Mouse (Mus musculus): ENCODE results near the gene Btbd11. TPM values are rescaled to one million over a fixed set of nuclear protein-coding genes. Genes with fewer than 3 reads are reported as not detected.

Gene Btbd11
- total and polyA plus RNA-seq, 3 experiments = 5.7 to 14.6 (median 10.0) TPM

GRCm38 (mm10) chr10:85522220-85522760, 135.7 kb downstream of the Btbd11 start:
- peak; percentile 74 for DNase-seq

- DNase-seq = no peak
These were observed 138.8 kb downstream of the Btbd11 start for GRCm38 (mm10) chr10:85525267-85526015.

- no peak for DNase-seq
These were observed 140.0 kb downstream of the Btbd11 start for GRCm38 (mm10) chr10:85526657-85527056.

DNA sequence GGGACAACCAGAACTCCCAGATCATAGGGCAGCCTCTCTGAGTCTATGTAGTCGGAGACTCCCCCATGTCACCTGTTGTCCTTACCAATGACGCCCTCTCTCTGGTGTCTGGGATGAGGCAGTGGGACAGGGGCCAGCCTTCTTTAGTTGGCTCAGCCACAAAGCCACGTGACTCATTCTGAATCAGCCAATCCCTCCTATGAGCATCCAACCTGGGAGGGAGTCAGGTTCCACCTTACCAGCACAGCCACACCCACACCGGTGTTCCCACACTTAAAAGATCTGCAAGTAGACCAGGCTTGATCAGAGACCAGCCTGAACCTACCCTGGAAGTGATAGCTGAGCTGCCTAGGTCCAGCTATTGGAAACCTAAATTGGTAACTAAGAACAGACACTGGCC, 141.1 kb downstream of the Btbd11 start:
- no peak for DNase-seq

- no peak for DNase-seq
These were observed 146.6 kb downstream of the Btbd11 start for GRCm38 (mm10) chr10:85533192-85533710.

DNA sequence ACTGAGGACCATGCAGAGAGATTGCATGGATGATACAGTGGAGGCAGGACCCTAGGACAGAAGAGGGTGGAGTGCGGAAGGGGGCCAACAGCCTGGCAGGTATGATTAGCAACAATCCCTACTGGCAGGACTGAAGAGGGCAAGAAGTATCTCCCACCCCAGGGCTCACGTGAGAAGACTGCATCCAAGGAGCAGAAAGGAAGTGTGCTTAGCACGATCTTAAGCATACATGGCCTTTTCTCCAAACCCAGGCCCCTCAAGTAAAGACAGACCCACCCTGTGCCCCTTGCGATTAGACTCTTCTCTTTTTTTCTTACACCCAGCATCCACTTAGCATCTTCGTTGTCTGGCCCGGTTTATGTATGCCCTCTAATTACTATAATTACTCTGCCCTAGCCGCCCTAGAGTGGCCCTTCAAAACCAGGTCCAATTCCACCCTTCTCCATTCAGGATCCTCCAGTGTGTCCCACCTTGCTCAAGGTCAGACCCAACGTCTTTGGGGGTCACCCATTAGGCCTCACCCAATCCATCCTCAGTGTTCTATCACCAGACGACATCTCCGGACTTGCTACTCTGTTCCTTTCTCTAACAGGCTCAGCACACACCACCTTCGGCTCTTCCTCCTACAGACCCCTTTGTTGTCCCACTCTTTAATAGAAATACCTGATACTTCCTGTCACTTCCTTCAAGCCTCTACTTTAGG, 151.6 kb downstream of the Btbd11 start:
- no peak for DNase-seq

GRCm38 (mm10) chr10:85539510-85540120, 153.0 kb downstream of the Btbd11 start:
- DNase-seq = no peak

DNA sequence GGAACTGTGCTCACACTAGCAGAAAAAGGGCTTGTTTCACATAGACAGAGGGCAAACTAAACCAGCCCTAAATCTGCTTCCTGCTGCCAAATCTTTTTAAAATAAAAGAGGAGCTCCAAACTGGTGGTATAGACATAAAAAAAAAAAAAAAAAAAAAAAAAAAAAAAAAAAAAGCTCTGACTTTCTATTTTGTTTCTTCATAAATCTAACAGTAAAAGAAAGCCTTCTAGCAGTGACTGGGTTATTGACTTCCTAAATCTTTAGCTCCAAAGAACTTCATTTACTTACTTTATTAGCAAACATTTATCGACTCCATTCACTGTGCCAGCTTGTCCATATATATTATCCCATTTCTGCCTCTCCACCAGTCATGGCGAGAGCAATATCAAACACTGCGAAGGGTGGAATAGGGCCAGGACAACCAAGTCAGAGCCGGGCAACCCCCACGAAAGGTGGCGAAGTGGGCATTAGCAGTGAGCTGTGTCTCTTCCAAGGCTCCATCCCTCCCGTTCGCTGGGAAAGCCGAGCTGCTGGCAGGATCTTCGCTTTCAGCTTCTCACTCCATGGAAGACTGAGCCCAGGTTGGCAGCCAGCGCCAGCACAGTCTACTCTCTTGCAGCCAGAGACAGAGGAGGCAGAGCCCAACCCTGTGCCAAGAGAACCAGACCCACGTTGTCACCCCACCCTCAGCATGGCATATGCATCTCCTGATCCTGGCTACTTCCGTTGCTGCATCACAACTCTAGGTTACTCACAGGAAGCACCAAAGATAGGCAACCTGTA, 153.9 kb downstream of the Btbd11 start:
- DNase-seq = no peak

- no peak for DNase-seq
These were observed 154.9 kb downstream of the Btbd11 start for GRCm38 (mm10) chr10:85541481-85541880.

GRCm38 (mm10) chr10:85541892-85542630, 155.4 kb downstream of the Btbd11 start:
- DNase-seq = no peak

GRCm38 (mm10) chr10:85543281-85543680, 156.7 kb downstream of the Btbd11 start:
- no peak for DNase-seq

DNA sequence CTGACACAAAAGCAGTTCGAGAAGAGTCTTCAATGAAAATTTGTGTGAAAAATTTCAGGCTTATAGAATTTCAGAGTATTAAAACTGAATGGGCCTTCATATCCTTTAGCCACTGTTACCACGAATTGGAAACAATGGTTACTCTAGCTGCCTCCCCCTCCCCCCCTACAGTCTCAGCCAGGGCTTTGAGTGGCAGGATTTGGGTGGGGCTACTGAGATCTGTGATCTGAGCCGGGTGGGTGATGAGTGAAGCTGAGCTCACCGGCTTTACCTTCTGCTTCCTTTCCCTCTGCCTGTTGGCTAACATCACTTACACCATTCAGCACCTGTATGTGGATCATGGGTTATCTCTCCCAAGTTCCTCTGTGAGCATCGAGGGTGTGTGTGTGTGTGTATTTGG, 158.4 kb downstream of the Btbd11 start:
- DNase-seq = no peak

DNA sequence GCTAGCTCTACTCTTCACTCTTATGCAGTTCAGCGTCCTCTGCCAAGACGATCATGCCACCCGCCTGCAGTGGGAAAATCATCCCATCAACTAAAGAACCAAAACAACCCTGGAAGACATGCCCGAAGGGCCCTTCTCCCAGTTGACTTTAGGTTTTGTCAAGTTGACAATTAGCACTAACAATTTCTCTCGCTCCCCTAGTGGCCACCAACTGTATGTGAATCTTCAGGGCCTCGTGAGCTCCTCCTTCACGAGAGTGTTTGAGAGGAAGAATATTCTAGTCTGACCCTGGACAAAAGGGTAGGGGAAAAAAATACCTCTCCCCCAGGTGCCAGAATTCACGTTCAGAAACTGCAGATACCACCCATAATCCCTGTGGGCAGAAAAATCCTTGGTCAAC, 168.6 kb downstream of the Btbd11 start:
- DNase-seq = no peak

DNA sequence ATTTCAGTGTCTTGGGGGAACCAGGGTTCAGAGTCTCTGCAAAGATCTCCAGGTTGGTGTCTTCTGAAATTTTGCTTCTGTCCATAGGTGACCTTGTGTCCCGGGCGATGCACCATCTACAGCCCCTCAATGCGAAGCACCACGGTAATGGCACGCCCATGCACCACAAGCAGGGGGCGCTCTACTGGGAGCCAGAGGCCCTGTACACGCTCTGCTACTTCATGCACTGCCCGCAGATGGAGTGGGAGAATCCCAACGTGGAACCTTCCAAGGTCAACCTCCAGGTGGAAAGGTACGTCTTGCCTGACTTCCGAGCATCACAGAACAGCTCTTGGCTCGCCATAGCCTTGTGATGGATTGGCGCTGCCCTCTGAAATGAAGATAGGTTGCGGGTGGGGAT, 174.8 kb downstream of the Btbd11 start:
- DNase-seq = no peak

DNA sequence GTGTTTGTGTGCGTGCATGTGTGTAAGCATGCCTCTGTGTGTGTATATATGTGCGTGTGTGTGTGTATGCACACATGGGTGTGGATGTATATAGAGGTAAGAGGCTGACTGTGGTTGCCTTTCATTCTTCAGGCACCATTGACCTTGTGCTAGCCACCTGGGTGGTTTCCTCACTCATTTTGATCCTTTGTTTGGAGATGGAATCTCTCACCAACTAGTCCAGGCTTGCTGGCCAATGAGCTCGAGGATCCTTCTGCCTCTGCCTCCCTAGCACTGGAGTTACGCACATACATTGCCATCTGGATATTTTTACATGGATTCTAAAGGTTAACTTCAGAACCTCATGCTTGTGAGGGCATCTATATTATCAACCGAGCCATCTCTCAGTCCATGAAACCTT, 184.8 kb downstream of the Btbd11 start:
- no peak for DNase-seq

DNA sequence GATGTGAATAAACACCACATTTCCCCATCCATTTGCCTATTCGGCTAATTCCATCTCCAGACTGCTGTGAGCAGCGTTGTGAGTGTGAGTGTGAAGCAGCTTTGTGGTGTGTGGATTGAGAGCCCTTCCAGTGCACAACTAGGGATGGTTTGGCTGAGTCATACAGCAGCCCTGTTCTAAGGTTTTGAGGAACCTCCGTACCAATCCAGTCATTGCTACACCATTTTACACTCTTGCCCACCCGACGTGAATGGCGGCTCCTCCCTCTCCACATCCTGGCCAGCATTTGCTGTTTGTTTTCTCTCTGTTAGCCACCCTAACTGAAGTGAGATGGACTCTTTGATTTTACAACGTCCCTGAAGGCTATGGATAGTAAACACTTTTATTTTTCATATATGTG, 186.0 kb downstream of the Btbd11 start:
- no peak for DNase-seq

DNA sequence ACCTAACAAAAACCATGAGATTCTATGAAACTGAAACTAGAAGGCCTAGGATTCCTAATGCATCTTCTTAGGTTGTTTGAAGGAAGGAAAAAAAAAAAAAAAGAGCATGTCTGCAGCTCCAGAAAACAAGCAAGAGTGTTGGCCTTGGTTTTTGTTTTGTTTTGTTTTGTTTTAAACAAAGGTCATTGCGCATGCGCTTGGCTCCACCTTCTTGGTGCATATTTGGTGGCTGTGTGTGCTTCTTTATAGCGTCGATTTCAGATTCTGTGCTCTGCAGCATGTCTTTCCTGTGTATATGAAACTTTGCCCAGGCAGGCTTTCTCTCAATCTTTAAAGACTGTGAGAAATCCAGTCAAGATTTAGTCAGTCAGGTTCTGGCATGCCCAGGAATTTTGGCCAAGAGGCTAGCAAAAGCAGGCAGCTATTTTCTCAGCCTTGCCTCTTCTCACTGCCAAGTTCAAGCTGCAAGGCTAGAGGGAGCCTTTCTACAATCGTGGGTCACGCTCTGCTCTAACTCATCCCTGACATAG, 191.3 kb downstream of the Btbd11 start:
- DNase-seq = peak; percentile 20

GRCm38 (mm10) chr10:85578571-85579465, 192.2 kb downstream of the Btbd11 start:
- no peak for DNase-seq

DNA sequence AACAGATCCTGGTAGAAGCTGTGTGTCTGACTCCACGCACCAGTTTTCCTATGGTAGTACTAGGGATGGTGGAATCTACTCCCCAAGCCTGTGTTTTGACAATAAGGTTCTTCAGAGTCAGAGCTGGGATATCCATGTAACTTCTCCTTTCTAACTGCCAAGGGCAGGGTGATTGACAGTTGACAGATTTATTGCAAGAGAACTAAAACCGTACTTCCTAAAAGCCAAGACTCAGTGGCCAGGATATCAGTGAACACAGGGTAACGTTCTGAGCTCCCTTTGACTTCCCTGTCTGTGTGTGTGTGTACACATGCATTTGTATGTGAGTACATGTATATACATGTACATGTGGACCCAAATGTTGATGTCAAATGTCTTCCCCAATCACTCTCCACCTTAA, 201.1 kb downstream of the Btbd11 start:
- DNase-seq = no peak

DNA sequence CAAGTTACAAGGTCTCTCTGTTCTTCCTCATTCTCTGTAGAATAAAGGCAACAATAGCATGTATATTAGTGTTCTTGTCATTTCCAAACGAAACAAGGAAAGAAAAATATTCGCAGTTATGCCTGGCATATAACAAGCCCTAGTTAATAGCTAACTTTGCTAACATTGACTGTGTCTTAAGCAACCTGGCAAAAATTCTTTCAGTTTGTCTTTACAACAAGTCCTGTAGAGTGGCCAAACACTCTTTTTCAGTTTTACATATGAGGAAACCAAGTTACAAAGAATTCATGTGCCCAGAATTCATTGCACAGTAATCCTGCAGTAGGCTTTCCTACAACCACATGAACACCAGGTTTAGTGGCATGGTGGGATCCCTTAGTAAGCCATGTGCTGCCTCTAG, 203.4 kb downstream of the Btbd11 start:
- no peak for DNase-seq

Data from adrenal gland, adult 2 months (tissue).